Mouse (Mus musculus): ENCODE measurements at regions not wholly inside any gene's neighbourhood (a gene's known extent, or its start where the extent isn't known, plus 50 kb on each side); places are given as distances from the start of the nearest gene placed in this dataset.

DNA sequence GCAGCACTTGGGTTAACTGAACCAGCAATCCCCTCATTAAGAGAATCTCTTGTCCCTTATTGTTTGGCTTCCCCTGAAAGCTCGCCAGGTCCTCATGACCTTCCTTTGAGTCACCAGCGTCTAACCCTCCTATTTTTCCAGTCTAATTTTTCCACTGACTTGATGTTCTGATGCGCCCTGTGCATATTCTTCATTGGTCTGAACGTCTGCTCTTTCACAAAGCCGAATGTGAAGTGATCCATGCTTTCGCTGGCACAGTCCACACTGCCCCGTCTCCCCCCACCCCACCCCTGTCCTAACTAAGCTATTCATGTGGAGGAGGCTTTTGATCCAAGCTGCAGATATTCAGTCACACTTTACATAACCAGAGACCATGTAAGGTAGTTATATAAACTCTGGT, 183.8 kb downstream of the Tfap2a start:
- DNase-seq (ENCODE audit: low spot score) (no peak), ATAC-seq (replicated peaks; ENCODE audit: low FRiP score) (no peak)
- H3K4me3 ChIP-seq (ENCODE audit: low read depth, low read length) = no peak overlapping the region

DNA sequence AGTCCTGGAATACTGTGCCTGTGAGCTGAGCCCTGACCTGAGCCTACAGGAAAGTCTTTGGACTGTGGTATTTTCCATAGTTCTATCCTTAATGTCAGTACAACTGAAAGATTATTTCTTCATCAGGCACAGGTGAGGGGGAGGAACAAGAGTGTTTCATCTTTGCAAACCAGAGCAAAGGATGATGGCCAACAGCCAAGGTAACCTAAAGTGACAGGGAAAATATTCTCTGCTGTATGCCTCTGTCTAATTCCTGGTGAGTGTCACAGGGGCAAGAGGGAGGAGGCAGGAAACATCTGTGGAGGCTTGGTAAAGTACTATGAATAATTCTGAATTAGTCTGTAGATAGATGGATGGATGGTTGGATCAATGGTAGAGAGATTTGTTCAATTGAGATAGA, 164.3 kb upstream of the Ofcc1 start:
- H3K36me3 ChIP-seq (ENCODE audit: control insufficient read depth, insufficient read depth, low read length) = no peaks in the 10 kb centered on the region
- no peaks in the 10 kb centered on the region for H3K4me1 ChIP-seq (replicated peaks; ENCODE audit: control insufficient read depth, insufficient read depth, low read length)
- no peak for DNase-seq (ENCODE audit: low spot score)
- no peak for ATAC-seq (replicated peaks; ENCODE audit: low FRiP score)
- no peak overlapping the region for H3K4me2 ChIP-seq (ENCODE audit: low read depth, low read length, severe bottlenecking)
- H3K9me3 ChIP-seq (ENCODE audit: control insufficient read depth, low read length) = no peaks in the 10 kb centered on the region
- no peak overlapping the region for H3K4me3 ChIP-seq (ENCODE audit: low read depth, low read length)
- no peak overlapping the region for H3K27ac ChIP-seq (ENCODE audit: low read depth, low read length)
- no peak overlapping the region for H3K9ac ChIP-seq (ENCODE audit: low read length)
- H3K27me3 ChIP-seq (ENCODE audit: control insufficient read depth, insufficient read depth, low read length) = no peaks in the 10 kb centered on the region

More for the DNA sequence above, 183.8 kb downstream of the Tfap2a start:
- H3K9me3 ChIP-seq (ENCODE audit: control insufficient read depth, low read length) = no peaks in the 10 kb centered on the region
- H3K36me3 ChIP-seq (ENCODE audit: control insufficient read depth, insufficient read depth, low read length) = no peaks in the 10 kb centered on the region
- H3K4me1 ChIP-seq (replicated peaks; ENCODE audit: control insufficient read depth, insufficient read depth, low read length) = no peaks in the 10 kb centered on the region
- H3K27ac ChIP-seq (ENCODE audit: low read depth, low read length) = no peak overlapping the region
- 68% methylated on average over 7 of the region's 7 CpGs for WGBS
- H3K9ac ChIP-seq (ENCODE audit: low read length) = no peak overlapping the region
- no peak overlapping the region for H3K4me2 ChIP-seq (ENCODE audit: low read depth, low read length, severe bottlenecking)
- H3K27me3 ChIP-seq (ENCODE audit: control insufficient read depth, insufficient read depth, low read length) = no peaks in the 10 kb centered on the region

DNA sequence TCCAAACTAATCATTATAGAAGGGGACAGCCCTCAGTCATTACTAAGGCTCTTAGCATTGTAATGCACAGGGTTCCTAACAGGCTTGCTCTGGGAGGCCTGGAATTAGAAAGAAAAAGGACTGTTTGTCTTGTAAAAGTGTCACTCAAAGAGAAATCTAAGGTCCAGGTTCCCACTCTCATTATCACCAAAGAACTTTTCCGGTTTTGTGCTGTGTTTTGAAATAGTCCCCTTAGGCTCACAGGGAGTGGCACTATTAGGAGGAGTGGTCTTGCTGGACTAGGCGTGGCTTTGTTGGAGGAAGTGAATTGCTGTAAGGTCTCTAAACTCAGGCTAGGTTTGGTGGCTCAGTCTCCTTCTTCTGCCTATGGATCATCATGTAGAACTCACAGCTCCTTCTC, 161.9 kb upstream of the Ofcc1 start:
- Histone ChIP-seq H3K9ac (ENCODE audit: low read length) (no peak overlapping the region), H3K4me1 (replicated peaks; ENCODE audit: control insufficient read depth, insufficient read depth, low read length) (no peaks in the 10 kb centered on the region), H3K27me3 (ENCODE audit: control insufficient read depth, insufficient read depth, low read length) (no peaks in the 10 kb centered on the region), H3K36me3 (ENCODE audit: control insufficient read depth, insufficient read depth, low read length) (no peaks in the 10 kb centered on the region), H3K4me2 (ENCODE audit: low read depth, low read length, severe bottlenecking) (no peak overlapping the region), H3K4me3 (ENCODE audit: low read depth, low read length) (no peak overlapping the region), H3K9me3 (ENCODE audit: control insufficient read depth, low read length) (no peaks in the 10 kb centered on the region), H3K27ac (ENCODE audit: low read depth, low read length) (no peak overlapping the region)
- DNase-seq (ENCODE audit: low spot score) (no peak), ATAC-seq (replicated peaks; ENCODE audit: low FRiP score) (no peak)
- WGBS = 68% methylated on average over 2 of the region's 2 CpGs

DNA sequence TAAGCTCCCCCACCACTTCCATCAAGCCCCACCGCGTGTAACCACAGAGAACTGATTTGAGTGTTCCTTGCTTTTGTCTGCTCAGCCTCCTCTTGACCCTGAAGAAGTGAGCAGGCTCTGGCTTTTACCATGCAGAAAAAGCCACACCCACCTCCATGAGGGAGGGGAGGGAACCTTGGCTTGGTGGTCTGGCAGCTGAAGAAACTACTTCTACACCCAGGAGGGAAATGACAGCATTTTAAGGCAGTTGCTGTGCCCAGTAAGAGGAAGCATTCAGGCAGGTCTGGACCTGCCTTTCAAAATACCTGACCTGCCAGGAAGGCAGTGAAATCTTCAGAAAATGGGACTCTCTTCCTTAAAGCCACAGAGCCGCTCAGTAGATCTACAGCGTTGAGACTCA, 156.9 kb upstream of the Ofcc1 start:
- Histone ChIP-seq H3K4me2 (ENCODE audit: low read depth, low read length, severe bottlenecking) (no peak overlapping the region), H3K4me3 (ENCODE audit: low read depth, low read length) (no peak overlapping the region), H3K27ac (ENCODE audit: low read depth, low read length) (no peak overlapping the region), H3K4me1 (replicated peaks; ENCODE audit: control insufficient read depth, insufficient read depth, low read length) (no peaks in the 10 kb centered on the region), H3K36me3 (ENCODE audit: control insufficient read depth, insufficient read depth, low read length) (no peaks in the 10 kb centered on the region), H3K27me3 (ENCODE audit: control insufficient read depth, insufficient read depth, low read length) (no peaks in the 10 kb centered on the region), H3K9me3 (ENCODE audit: control insufficient read depth, low read length) (no peaks in the 10 kb centered on the region), H3K9ac (ENCODE audit: low read length) (no peak overlapping the region)
- DNase-seq (ENCODE audit: low spot score) (no peak), ATAC-seq (replicated peaks; ENCODE audit: low FRiP score) (no peak)
- 72% methylated on average over 4 of the region's 4 CpGs for WGBS

DNA sequence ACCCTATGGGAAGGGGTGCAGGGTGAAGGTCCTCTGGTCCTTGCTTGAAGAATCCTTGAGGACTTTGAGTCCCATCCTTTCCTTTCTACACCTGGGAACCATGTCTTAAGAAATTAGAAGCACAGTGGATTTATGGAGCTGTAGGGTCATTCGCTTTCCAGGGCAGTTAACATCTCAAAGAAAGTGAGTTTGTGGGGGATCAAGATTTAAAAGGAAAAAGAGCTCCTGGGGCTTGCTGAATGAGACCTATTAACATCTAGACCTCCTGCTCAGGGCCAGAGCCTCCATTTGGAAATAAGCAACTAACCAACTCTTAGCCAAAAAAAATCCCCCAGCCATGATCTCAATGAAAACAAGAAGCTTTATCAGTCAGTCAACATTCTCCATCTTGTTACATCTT, 148.0 kb upstream of the Ofcc1 start:
- DNase-seq (ENCODE audit: low spot score) (no peak), ATAC-seq (replicated peaks; ENCODE audit: low FRiP score) (no peak)
- Histone ChIP-seq H3K36me3 (ENCODE audit: control insufficient read depth, insufficient read depth, low read length) (no peaks in the 10 kb centered on the region), H3K9me3 (ENCODE audit: control insufficient read depth, low read length) (no peaks in the 10 kb centered on the region), H3K9ac (ENCODE audit: low read length) (no peak overlapping the region), H3K27ac (ENCODE audit: low read depth, low read length) (no peak overlapping the region), H3K4me2 (ENCODE audit: low read depth, low read length, severe bottlenecking) (no peak overlapping the region), H3K27me3 (ENCODE audit: control insufficient read depth, insufficient read depth, low read length) (no peaks in the 10 kb centered on the region), H3K4me1 (replicated peaks; ENCODE audit: control insufficient read depth, insufficient read depth, low read length) (no peaks in the 10 kb centered on the region), H3K4me3 (ENCODE audit: low read depth, low read length) (no peak overlapping the region)
- WGBS = 59% methylated on average over 1 of the region's 1 CpGs

DNA sequence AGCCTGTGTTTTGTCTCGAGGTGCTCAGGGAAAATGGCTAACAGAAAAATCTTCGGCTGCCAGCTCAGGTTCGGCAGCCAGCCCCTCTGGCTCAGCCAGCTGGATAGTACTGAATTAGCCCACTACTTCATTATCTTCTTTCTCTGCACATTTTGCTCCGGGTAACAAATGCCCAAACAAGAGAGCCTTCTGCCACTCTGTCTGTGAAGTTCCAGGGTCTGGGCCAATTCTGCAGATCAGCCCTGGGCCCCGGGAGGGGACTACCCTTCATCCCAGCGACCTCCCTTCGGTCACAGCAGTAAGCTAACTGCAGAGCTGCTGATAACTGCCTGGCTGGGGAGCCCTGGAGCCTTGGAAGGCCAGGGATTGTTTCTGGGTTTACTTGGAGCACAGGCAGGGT, 119.6 kb upstream of the Ofcc1 start:
- no peak for ATAC-seq (replicated peaks; ENCODE audit: low FRiP score)
- no peak overlapping the region for H3K4me2 ChIP-seq (ENCODE audit: low read depth, low read length, severe bottlenecking)
- DNase-seq (ENCODE audit: low spot score) = no peak
- no peak overlapping the region for H3K4me3 ChIP-seq (ENCODE audit: low read depth, low read length)
- 57% methylated on average over 7 of the region's 7 CpGs for WGBS
- no peak overlapping the region for H3K9ac ChIP-seq (ENCODE audit: low read length)
- no peaks in the 10 kb centered on the region for H3K36me3 ChIP-seq (ENCODE audit: control insufficient read depth, insufficient read depth, low read length)
- no peaks in the 10 kb centered on the region for H3K27me3 ChIP-seq (ENCODE audit: control insufficient read depth, insufficient read depth, low read length)
- no peaks in the 10 kb centered on the region for H3K9me3 ChIP-seq (ENCODE audit: control insufficient read depth, low read length)
- no peak overlapping the region for H3K27ac ChIP-seq (ENCODE audit: low read depth, low read length)
- no peaks in the 10 kb centered on the region for H3K4me1 ChIP-seq (replicated peaks; ENCODE audit: control insufficient read depth, insufficient read depth, low read length)

DNA sequence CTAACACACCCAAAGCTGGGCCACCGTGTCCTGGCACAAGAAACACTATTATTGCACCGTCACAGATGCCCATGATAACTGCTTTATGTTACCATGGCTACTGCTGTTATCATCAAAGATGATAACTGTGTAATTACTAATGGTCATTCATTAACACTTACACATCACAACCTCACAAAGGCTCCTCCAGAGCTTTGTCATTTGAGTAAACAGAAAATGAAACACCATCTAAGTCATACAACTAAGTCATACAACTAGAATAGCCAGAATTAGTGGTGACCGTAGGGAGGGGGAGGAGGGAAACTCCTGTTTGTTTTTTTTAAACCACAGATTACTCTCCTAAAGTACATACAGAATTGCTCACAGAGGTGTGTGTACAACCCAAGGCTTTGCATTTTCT, 111.4 kb upstream of the Ofcc1 start:
- no peak overlapping the region for H3K9ac ChIP-seq (ENCODE audit: low read length)
- H3K27ac ChIP-seq (ENCODE audit: low read depth, low read length) = no peak overlapping the region
- DNase-seq (ENCODE audit: low spot score) (no peak), ATAC-seq (replicated peaks; ENCODE audit: low FRiP score) (no peak)
- H3K9me3 ChIP-seq (ENCODE audit: control insufficient read depth, low read length) = no peaks in the 10 kb centered on the region
- WGBS = 91% methylated on average over 3 of the region's 3 CpGs
- no peaks in the 10 kb centered on the region for H3K36me3 ChIP-seq (ENCODE audit: control insufficient read depth, insufficient read depth, low read length)
- no peak overlapping the region for H3K4me2 ChIP-seq (ENCODE audit: low read depth, low read length, severe bottlenecking)
- H3K4me1 ChIP-seq (replicated peaks; ENCODE audit: control insufficient read depth, insufficient read depth, low read length) = no peaks in the 10 kb centered on the region
- no peaks in the 10 kb centered on the region for H3K27me3 ChIP-seq (ENCODE audit: control insufficient read depth, insufficient read depth, low read length)
- H3K4me3 ChIP-seq (ENCODE audit: low read depth, low read length) = no peak overlapping the region

DNA sequence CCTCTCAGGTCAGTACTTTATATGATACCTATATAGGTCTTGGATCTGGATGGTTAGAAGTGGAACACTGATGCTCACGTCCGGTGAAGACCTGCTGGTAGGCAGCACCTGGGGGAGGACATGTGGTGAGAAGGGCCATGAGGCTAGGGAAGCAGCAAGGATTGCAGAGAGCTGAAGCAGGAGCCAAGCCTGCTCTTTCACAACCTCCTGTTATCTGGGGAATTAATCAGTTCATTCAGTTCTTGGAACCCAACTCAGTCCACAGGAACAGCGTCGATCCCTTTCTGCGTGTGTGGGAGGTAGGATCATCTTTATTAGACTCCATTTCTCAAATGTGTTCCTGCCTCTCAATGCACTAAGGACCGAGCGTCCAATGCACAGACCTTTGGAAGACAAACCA, 107.9 kb upstream of the Ofcc1 start:
- H3K9me3 ChIP-seq (ENCODE audit: control insufficient read depth, low read length) = no peaks in the 10 kb centered on the region
- H3K4me3 ChIP-seq (ENCODE audit: low read depth, low read length) = no peak overlapping the region
- no peak for DNase-seq (ENCODE audit: low spot score)
- 93% methylated on average over 7 of the region's 7 CpGs for WGBS
- H3K4me1 ChIP-seq (replicated peaks; ENCODE audit: control insufficient read depth, insufficient read depth, low read length) = no peaks in the 10 kb centered on the region
- no peaks in the 10 kb centered on the region for H3K36me3 ChIP-seq (ENCODE audit: control insufficient read depth, insufficient read depth, low read length)
- H3K4me2 ChIP-seq (ENCODE audit: low read depth, low read length, severe bottlenecking) = no peak overlapping the region
- H3K9ac ChIP-seq (ENCODE audit: low read length) = no peak overlapping the region
- H3K27me3 ChIP-seq (ENCODE audit: control insufficient read depth, insufficient read depth, low read length) = no peaks in the 10 kb centered on the region
- no peak for ATAC-seq (replicated peaks; ENCODE audit: low FRiP score)
- H3K27ac ChIP-seq (ENCODE audit: low read depth, low read length) = no peak overlapping the region

DNA sequence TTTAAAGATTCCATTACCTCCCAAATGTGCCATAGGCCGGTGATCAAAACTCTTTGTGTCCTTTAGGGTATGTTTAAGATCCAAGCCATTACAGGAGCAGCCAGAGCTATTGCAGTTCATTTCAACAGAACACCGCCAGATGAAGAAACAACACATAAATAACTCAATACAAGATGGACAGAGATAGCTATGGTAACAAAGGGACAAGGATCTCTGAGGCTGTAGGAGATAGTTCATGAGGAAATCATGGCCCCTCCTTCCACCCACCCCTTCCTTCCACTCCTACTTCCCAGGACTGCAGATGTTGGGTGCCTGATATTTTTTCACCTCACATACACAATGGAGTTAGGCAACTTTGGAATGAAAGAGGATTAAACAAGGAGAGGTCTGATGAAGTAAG, 92.1 kb upstream of the Ofcc1 start:
- H3K4me1 ChIP-seq (replicated peaks; ENCODE audit: control insufficient read depth, insufficient read depth, low read length) = no peaks in the 10 kb centered on the region
- H3K9ac ChIP-seq (ENCODE audit: low read length) = no peak overlapping the region
- no peaks in the 10 kb centered on the region for H3K9me3 ChIP-seq (ENCODE audit: control insufficient read depth, low read length)
- no peak overlapping the region for H3K27ac ChIP-seq (ENCODE audit: low read depth, low read length)
- WGBS = 91% methylated on average over 2 of the region's 2 CpGs
- H3K36me3 ChIP-seq (ENCODE audit: control insufficient read depth, insufficient read depth, low read length) = no peaks in the 10 kb centered on the region
- DNase-seq (ENCODE audit: low spot score) (no peak), ATAC-seq (replicated peaks; ENCODE audit: low FRiP score) (no peak)
- no peak overlapping the region for H3K4me3 ChIP-seq (ENCODE audit: low read depth, low read length)
- no peak overlapping the region for H3K4me2 ChIP-seq (ENCODE audit: low read depth, low read length, severe bottlenecking)
- H3K27me3 ChIP-seq (ENCODE audit: control insufficient read depth, insufficient read depth, low read length) = no peaks in the 10 kb centered on the region
